Mouse (Mus musculus) adrenal gland, postnatal 25 days (tissue): ENCODE measurements around the gene Hap1. TPM values are rescaled to one million over a fixed set of nuclear protein-coding genes. Genes with fewer than 3 reads are reported as not detected.
A peak's percentile ranks its signal among the peaks of the same experiment; 100 is the strongest.

Experiments
- DNase-seq: peaks from one replicate; pipeline ENCODE4 v3.0.0; 2021; ENCODE audit warnings: mixed read lengths
- long read RNA-seq: library from polyadenylated mRNA; stranded (forward); transcript quantifications from one replicate; pipeline ENCODE4 v2.0.0, GENCODE M21; 2021
- total RNA-seq: library from RNA; stranded (reverse); gene quantifications from 2 replicates; pipeline ENCODE4 v1.2.3, GENCODE M21; 2021

Hap1 gene
- 46.0 and 68.7 TPM in 2 replicates for total RNA-seq
- long read RNA-seq, transcript Hap1-201 (11 exons, 2,120 nt): major isoform, 10 of 47 reads
- long read RNA-seq, partial matches to known transcripts: 4 of 47 reads
- long read RNA-seq, other reads (novel, unspliced or antisense): 33 of 47 reads

- DNase-seq: peak; percentile 78
These were observed at the start of gene Hap1 for GRCm38 (mm10) chr11:100355972-100356818. TSS of gene Hap1 (minus strand) at chr11:100356128.

- no peak for DNase-seq
These were observed 48.6 kb upstream of the Hap1 start for GRCm38 (mm10) chr11:100404456-100405074.

- DNase-seq: no peak
These were observed 47.7 kb upstream of the Hap1 start for GRCm38 (mm10) chr11:100403445-100404134.

DNA sequence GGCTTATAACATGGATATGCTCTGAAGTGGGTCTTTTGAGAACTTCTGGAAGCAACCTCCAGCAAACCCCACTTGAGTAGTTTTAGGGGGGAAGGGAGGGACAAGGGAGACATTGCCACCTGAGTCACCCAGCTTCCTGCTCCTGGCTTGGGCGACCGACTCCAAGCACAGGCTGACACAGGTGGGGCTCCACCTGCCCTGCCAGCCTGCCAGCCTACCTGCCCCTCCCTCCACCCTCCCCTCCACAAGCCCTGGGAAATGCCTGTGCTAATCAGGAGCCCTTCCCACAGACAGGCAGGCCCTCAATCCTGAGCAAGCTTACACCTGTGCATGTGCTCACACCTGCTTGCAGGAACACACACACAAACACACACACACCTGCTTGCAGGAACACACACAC is 46.8 kb upstream of the Hap1 start:
- DNase-seq: no peak

DNA sequence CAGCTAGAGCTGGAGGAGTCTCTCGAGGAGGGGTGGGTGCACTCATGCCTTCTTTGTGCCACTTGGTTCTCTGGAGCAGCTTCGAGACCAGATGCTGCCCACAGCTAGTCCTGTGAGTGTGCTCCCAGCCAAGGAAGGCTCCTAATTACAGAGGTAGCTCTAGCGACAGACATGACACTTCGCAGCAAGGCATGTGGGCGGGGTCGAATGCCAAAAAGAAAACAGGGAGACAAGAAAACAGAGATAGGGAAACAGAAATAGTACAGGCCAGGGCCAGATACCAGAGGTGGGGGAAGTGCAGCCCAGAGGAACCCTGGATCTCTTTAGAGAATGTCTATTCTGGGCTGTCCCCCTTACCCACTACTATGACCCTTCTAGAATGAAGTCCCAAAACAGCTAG is 46.3 kb upstream of the Hap1 start:
- no peak for DNase-seq

- no peak for DNase-seq
These were observed 44.9 kb upstream of the Hap1 start for GRCm38 (mm10) chr11:100400842-100401241.

GRCm38 (mm10) chr11:100399727-100400538 is 44.0 kb upstream of the Hap1 start:
- no peak for DNase-seq

DNA sequence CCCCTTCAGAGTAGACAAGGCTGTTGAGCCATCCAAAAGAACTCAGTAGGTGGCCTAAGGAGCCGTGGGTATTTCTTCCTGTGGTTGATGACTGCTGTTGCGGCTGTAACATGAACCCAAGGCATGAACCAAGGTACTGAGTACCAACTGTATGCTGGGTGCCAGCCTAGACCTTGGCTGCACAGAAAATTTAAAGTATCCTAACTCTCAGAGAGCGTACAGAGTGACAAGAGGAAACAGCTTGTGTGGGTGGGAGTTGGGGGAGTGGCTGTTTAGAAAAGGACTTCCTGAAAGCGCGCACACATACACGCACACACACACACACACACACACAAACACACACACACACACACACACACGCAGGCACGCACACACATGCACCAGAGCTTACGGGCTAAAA is 43.4 kb upstream of the Hap1 start:
- no peak for DNase-seq

- DNase-seq: no peak
These were observed 42.6 kb upstream of the Hap1 start for GRCm38 (mm10) chr11:100398517-100398916.

- DNase-seq: peak; percentile 99
These were observed 41.9 kb upstream of the Hap1 start, which contains the start of gene Jup for GRCm38 (mm10) chr11:100397600-100398389. TSS of gene Jup (minus strand) at chr11:100397763.

GRCm38 (mm10) chr11:100396886-100397599 is 41.1 kb upstream of the Hap1 start:
- DNase-seq: no peak

DNA sequence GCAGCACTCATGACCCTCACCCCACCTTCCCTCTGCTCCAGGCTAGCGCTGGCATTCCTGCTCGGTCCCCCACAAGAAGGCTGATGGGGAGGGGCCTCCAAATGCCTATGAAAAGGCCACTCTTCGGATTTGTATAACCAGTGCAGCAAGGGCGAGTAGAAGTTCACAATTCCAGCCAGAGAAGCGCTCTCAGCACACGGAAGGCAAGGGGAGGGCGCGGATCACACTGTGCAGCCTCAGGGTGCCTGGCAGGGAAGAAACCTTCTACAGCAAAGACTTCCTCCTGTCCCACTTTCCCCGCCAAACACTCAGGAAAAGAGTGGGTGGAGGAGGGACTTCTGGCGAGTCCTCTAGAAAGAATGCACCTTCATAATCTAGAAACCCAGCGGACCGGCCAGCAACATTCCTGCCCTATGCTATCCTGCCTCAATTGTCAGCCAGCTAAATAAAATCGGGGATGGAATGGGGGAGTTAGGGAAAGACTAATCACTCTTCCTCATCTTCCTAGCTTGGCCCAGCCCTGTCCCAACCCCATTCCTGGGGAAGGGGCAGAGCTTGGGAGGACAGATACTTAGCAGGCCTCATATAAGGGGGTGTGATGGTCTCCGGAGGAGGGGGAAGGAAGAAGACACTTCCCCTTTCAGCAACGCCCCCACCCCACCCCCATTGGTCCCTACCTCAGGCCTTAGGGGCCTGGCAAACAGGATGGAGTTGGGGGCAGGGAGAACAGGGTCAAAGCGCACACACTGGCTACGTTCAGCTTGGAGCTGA is 40.1 kb upstream of the Hap1 start:
- DNase-seq: no peak

- peak; percentile 76 for DNase-seq
These were observed 39.3 kb upstream of the Hap1 start for GRCm38 (mm10) chr11:100395200-100395599.

DNA sequence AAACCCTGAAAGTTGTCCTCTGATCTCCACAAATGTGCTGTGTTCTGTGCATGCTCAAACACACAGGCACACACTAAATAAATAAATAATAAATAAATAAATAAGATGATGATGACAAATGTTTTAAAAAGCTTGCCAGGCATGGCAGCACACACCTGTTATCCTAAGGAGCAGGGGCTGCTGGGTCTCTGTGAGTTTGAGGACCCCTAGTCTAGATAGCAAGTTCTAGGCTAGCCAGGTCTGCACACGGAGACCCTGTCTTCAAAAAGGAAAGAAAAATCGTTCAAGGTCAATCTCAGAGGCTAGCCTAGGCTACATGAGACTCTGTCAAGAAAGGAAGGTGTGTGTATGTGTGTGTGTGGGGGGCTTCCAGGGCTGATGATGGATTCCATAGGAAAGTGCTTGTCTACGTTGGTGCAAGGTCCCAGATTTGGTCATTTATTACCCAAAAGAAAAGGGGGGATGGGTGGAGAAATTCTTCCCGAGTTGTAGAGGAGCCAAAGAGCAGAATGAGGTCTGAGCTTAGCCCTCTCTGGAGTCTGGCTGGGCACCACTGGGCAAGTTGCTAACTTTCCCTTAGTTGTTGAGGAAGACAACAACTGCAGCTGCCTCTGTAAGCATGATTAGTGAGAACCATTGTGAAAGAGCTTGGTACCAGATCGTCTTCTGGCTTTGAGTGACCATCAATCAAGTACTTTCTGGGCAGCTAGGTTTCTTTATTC is 38.6 kb upstream of the Hap1 start:
- DNase-seq: no peak

DNA sequence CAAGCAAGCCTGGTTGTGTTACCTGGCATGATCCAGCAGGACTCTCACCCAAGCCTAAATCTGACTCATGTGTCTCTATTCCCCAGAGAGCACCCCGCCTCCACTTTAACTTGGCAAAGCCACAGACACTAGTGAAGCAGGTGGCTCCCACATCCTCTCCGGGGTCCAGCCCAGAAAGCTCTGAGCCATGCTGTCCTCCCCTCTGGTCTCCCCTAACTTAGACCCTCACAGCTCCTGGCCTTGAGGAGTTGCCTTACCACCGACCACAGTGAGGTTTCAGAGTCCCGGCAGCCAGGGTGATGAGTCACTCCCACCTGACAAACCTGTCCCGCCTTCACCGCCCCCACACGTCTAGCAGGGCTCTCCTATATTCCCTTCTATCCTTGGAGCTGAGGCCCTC is 37.8 kb upstream of the Hap1 start:
- DNase-seq: no peak

DNA sequence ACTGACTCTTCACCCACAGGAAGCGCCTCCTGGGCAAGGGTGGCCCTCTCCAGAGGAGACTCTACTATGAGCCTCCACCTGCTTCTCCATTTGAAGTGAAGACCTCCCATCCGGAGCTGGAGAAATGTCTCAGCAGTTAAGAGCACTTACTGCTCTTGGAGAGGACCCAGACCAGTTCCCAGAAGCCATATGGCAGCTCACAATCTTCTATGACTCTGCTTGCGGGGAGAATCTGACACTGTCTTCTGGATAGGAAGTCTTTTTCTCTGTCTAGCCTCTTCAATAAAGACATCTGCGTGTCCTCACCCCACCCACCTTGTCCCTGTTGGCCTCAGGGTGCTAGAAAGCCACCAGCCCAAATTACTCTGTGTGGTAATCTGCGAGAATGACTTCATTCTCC is 37.0 kb upstream of the Hap1 start:
- no peak for DNase-seq

DNA sequence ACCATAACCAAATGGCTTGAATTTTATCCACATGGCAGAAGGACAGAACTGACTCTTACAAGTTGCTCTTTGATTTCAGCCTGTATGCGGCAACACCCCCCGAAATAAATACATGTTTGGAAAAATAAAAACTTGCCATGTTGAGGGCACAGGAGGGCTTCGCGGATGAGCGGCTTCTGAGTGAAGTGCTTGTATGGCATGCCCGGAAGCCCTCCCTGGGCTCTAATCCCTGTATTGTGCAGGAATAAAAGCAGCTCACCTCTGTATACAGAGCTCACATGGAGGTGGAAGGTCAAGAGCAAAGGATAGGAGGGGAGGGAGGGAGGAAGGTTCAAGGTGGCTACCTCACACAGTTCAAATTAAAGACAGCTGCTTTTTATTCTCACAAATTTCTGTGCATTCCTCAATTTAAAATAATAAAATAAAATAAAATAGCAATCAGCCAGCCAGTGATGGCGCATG is 36.0 kb upstream of the Hap1 start:
- no peak for DNase-seq

GRCm38 (mm10) chr11:100391081-100391883 is 35.4 kb upstream of the Hap1 start:
- DNase-seq: peak; percentile 40
